Mouse (Mus musculus) liver, postnatal 0 days (tissue): ENCODE measurements around the gene Mdh1b.

Experiments used
- CTCF ChIP-seq: sonication (generic); IDR thresholded peaks from 2 replicates; pipeline ENCODE4 v1.5.1; 2016; ENCODE audit warnings: antibody characterized with exemption, low read depth
- EP300 ChIP-seq: IDR thresholded peaks from 2 replicates; pipeline ENCODE4 v1.6.1; 2016; ENCODE audit warnings: antibody characterized with exemption, low read depth, mild to moderate bottlenecking

- TF ChIP-seq CTCF (no peak), EP300 (no peak)
Measured at GRCm38 (mm10) chr1:63696861-63697260, 33.3 kb downstream of the Mdh1b start.
